Mouse (Mus musculus) hematopoietic stem cell, adult 5-6 weeks (primary cell): ENCODE data around the gene Wdr19. TPM values are rescaled to one million over a fixed set of nuclear protein-coding genes. Genes with fewer than 3 reads are reported as not detected.

Source experiments
- ATAC-seq, 2 experiments: fragments of 125-278 bp in 1 of 2; replicated peaks in 1 of 2; 2 replicates each; pipeline ENCODE4 v1.8.0; 2016 to 2017; ENCODE audit warnings: inconsistent platforms in 2 of 2, mild to moderate bottlenecking in 2 of 2, moderate number of reproducible peaks in 2 of 2, low read depth in 1 of 2, moderate TSS enrichment in 1 of 2; ENCODE audit not compliant: low FRiP score in 2 of 2, poor library complexity in 2 of 2, severe bottlenecking in 2 of 2, insufficient read depth in 1 of 2, low TSS enrichment in 1 of 2
- total RNA-seq: library from RNA; stranded (forward); fragments of 172-1452, 232-1000 nt; gene quantifications from 2 replicates; pipeline ENCODE4 v1.2.3, GENCODE M21; 2017

Gene Wdr19
- total RNA-seq, 1 experiment from 2014 or later: 12.2 TPM

DNA sequence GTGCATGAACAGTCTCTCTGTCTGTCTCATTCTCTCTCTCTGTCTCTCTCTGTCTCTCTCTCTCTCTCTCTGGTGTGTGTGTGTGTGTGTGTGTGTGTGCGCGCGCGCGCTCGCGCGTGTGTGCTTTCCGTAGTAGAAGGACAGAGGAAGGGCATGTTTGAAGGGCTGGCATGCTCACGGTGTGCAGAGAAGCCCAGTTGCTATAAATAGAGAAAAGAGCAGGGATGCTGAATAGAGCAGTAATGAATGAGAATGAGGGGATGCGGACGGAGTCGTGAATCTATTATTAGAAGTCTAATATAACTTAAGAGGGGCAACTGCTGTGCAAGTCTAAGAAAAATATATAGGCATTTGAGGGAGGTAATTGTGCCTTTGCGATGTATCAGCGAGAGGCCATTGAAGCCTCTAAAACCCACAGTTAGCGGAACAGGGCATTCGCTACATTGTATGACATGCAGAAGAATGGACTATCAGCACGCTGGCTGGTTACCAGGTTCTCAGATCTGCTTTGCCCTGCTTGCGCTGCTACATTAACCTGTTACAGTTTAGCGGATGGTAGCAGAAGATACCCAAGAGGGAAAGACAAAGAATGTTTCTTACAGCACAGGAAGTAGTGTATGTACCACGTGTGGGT lies 18.2 kb upstream of the Wdr19 start:
- no peak for ATAC-seq

DNA sequence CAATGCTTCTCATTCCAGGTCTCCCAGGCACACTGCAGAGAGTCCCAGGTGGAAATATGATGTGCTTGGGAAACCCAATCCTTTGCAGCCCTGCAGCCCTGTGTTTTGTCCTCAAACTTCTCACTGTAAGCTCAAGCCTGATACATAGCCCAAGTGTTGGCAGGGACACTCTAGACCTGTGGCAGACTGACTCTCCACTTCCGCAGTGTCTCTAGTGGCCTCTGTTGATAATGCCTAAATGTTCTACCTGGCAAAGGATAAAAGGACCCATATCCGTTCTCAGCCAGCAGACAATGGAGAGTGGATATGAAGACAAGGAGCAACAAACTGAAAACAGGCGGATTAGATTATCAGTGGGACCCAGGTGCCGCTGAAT lies 17.7 kb upstream of the Wdr19 start:
- ATAC-seq: no peak

DNA sequence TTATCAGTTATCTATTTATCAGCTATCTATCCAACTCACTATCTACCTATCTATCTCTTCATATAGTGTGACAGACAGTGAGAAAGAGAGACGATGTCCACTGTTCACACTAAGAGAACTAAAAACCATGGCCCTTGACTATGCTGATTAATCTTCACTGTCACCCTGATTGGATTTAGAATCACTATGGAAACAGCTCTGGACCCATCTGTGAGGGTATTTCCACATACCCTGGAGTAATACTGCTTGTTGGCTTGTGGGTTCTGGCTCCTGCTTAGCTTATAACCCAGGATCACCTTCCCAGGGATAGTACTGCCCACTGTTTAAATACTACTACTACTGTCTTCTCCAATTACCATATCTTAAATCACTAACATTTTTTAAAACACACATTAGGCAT lies 17.2 kb upstream of the Wdr19 start:
- ATAC-seq: no peak

DNA sequence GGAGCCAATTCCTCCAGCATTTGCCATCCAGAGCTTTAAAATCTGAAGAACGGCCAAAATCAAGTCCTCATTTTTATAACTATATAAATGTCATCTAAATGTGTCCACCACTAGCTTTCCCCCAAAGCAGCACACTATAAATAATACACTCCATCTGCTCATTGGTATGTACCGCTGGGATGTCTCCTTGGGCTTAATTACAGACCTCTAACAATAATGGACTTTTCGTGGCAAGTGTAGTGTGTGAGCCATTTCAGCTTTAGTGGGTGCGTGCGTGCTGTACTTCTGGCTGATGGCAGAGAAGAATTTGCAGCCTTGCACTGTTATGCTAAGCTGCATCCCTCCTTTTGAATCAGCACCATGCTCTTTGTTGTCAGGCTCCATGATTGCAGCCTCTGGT lies 7.9 kb upstream of the Wdr19 start:
- ATAC-seq: no peak

DNA sequence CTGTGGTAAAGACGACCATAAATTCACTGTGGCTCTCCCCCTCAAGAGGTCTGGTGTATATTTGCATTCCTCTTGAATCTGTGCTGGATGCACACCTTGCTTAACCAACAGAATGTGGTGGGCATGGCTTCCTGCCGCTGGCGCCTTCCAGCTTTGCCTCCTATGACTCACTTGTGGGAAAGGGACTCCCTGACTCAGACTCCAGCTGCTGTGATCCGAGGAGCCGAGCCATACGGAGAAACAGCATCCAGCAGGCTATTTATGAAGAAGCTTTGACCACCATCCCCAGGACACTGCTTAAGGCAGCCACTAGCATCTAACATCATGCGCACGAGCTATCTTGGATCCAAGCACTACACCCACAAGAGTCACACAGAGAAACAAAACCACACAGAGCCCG lies 5.1 kb upstream of the Wdr19 start:
- ATAC-seq: no peak

DNA sequence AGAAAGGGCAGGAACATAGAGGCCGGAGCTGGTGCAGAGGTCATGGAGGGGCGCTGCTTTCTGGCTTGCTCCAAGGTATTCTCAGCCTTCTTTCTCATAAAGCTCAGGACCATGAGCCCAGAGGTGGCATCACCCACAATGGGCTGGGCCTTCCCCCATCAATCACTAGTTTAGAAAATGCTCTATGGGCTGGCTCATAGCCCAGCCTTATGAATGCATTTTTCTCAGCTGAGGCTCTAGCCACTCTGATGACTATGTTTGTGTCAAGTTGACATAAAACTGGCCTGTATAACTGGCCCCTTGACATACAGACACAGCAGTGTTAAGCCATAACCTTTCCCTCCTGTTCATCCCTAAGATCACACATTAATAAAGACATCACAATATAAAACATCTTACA lies 5.2 kb downstream of the Wdr19 start:
- ATAC-seq: no peak

DNA sequence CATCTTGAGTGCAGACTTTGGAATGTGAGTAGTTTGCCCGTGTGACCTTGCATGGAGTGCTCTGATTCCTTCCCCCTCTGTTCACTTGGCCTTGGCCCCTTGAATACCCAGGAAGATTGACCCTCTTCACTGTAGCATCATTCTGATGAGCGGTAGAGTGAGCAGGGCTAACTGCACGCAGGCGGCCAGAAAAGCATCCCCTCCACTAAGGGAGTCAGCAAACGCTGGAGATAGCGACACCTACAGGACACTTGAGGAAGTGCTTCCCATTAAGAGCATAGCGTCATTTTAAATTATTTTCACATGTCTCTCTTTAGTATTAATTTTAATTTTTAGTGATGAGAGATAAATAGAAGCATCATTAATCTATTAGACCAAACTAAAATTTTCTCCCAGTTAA lies 13.8 kb downstream of the Wdr19 start:
- ATAC-seq: peak; percentile 53 to 74; a peak in 2 of 4 replicates

DNA sequence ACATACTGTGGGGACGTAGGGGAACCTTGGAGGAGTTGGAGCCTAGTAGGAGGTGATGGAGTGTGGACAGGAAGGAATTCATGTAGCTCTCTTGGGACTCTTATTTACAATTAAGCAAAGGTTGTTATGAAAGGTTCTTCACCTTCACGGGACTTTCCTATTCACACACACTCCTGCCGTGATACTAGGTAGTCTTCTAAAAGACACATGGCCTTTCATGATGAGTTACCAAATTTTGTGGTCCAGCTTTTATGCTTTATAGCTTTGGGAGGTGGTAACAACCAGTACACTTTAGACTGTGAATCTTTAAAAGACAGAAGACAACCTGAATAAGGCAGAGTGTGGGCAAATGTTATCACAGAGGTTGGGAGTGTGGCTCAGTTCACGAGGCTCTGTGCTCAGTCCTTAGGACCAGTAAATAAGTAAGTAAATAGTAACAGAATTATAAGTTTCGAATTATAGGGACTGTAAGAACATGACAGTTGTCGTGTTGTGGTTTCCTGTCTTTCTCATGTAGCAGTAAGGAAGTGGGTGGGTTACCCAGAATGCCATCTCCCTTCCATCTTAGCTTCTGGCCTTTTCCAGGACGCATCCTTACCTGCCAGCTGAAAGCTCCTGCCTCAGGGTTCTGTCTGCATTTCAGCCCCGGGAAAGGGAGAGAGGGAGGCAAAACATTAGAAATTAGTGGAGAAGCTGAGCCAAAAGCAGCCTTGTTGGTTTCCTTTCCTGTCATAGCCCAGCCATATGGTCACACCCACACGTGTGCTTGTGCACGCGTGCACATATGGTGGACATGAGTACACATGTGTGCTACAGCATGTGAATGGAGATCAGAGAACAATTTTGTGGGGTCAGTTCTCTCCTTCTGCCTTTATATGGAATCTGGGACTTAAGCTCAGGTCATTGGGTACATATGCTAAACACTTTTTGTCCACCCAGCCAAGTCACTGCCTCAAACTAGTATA lies 18.1 kb downstream of the Wdr19 start:
- ATAC-seq: no peak

DNA sequence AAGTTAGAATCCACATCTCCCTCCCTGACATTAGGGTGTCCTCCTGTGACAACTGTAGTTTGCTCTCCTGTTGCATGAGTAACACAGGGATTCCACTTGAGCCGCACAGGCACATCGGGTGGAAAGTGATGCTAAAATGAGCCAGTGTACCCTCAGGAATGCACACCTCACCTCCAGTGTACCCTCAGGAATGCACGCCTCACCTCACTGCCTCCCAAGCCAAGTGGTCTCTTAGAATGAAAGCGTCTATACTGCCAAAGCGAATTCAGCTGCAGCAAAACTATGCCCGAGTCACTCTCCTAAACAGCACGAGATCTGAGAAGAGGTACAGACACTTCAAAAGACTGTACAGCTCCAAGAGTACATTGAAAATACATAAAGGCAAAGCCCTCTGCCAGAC lies 21.5 kb downstream of the Wdr19 start:
- ATAC-seq: no peak

DNA sequence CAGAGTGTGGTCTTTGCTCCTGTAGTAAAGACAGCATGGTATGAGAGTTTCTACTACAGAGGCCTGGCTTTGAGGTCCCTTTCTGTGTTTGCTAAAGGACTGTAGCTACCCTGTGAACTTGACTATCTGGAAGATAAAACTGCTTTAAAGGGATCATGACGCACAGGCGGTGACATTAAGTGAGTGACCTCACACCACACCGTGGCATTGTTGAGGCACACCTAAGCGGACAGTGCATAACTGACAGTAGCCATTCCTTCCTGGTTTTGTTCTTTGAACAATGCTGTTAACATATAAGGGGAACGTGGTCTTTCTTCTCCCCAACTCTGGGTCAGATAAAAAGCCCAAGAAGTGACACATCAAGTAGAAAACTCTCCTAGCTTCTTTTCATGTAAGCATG lies 24.6 kb downstream of the Wdr19 start:
- no peak for ATAC-seq

DNA sequence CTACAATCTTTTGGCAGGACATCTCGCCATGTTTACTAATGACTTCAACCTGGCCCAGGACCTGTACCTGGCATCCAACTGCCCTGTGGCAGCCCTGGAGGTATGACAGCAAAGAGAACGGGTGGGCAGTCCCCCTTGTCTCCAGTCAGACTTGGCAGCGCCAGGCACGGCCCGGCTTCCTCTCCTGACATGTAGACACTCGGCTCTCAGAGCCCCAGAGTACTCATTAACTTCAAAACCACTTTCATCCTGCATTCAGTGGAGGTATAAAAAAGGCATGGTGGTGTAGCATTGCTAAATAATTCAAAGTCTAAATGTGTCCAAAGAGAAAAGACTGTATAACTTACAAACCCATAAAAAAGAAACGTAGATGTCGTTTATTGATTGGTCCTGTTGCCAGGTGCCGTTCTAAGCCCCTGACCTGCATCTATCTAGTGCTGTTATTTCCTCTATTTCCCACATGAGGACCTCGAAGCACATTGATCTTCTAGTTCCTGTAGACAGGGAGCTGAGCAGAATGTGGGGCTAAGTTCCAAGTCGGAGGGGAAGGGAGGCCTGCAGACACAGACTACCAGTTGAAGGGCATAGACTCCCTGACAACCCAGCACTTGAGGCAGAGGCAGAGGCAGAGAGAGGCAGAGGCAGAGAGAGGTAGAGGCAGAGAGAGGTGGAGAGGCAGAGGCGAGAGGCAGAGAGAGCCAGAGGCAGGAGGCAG lies 31.9 kb downstream of the Wdr19 start:
- no peak for ATAC-seq

DNA sequence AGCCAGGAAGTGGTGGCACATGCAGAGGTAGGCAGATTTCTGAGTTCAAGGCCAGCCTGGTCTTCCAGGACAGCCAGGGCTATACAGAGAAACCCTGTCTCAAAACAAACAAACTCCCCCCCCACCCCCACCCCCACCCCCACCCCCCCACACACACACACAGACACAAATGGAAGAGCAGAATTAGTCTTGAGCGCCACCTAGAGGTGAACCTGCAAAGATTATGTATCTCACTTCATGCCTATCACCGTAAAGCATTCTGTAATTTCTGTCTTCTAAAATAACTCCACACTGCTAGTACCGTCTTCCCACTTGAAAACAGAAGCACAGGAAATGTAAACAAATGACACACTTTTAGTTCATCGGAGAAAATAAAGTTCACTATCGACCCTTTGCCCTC lies 43.2 kb downstream of the Wdr19 start:
- 0 out of 4 replicates have a peak, but pooled peaks of 1 of the 2 experiments have one; percentile 31 for ATAC-seq

DNA sequence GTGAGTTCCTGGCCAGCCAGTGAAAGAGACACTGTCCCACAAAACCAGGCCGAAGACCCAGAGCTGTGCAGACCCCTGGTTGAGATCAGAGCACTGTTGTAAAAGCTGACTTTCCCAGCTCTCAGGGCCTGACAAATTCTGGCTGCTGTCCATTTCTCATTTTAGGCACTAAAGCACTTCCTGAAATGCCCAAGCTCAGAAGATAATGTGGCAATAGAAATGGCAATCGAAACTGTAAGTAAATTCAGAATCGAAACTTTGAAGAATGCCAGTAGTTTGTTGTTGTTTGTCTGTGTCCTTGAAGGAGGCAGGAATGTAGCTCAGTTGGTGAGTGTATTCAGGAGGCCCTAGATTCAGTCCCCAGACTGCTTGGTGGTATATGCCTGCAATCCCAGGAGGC lies 47.8 kb downstream of the Wdr19 start:
- ATAC-seq: peak; percentile 42 to 60

DNA sequence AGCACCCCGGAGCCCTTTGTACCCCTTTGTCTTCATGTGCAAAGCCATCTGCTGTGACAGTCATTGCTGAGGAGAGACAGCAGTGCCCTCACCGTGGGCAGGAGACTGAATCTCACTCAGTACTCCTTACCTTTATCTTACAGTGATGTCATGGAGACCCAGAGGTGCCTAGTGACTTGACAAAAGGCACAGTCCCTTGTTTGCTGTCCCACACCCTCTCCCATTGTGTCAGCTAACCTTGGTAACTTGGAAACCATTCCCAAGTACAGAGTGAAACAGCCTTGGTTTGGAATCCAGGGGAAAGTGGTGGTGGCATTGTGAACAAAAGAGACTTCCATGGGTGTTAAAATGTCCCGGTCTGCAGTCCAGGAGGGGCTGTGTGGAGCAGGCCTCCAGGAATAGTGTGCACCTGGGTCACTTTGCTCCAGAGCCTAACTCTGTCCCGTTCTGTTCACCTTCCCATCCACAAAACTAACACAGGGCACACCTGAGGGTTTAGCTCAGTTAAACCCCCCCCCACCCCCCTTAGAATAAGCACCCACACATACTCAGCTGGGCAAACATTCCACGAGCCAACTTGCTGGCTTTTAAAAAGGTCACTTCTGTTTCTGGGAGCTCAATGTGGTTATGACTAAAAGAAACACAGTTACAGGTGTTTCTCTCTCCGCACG lies 50.8 kb downstream of the Wdr19 start:
- ATAC-seq: no peak

DNA sequence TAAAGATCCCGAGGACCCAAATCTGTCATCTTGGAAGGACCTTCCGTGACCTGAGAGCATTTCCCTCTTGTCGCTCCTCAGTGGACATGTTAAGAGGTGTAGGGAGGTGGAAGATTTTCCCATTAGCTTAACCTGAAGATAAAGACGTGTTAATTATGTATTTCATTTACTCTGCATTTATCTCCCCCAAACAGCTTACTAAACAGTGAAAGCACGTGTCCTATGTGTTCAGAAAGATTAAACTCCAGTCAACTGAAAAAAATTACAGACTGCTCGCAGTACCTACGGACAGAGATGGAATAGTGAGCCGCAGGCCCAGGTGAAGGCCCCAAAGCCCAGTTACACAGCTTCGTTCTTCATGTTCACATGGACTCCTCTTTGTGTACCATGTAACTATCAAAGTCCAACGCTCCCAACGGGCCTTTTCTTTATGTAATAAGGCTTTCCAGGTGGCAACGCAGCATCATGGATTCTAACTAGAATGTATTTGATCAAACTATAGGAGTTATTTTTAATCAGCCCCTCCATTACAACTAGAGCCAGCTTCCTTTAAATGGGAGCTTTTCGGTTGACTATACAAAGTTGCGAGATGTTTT lies 58.5 kb downstream of the Wdr19 start:
- no peak for ATAC-seq

DNA sequence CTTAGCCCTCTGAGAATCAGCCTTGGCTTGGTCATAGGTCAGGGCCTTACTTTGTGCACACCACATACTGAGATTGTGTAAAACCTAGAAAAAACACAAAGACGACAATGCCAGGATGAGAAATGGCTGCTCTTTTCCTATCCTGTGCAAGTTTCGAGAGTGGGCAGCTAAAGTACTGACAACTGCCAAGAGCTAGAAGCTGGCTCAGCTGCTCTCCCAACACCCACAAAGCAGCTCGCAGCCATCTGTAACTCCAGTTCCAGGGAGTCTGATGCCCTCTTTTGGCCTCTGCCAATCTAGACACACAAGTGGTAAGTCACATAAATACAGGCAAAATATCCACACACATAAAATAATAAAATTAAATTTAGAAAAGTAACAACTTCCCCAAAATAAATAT lies 74.5 kb downstream of the Wdr19 start:
- ATAC-seq: no peak

DNA sequence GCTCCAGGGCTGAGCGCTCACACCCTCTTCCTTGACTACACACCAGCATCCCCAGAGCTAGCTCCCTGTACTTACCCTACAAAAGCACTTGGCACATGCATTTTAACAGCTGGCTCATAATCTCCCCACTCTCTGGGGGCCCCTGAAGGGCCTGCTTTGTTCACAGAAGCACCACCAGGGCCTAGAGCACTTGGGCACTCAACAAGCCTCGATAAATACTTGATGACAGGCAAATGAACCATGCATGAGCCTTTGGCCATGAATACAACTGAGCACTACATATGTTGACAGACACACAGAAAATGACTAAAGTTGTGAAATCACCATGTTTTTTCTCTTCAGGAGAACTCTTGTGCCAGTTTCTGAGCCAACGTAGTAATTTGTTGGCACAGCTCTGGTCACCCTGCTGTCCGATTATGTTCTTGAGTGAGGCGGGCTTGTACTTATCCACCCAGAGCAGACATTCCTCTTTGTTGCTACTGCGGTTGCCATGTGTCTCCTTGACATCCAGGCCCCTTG lies 79.7 kb downstream of the Wdr19 start:
- no peak for ATAC-seq
